Comparison of ENCODE assay signal across 9 mouse cellular contexts in genomic region chr5:106995886-106996538, GRCm38 (mm10). TPM values are rescaled to one million over a fixed set of nuclear protein-coding genes. Genes with fewer than 3 reads are reported as not detected.
DNase-seq lines count a peak whose midpoint lies in the region; ATAC-seq lines count a peak whose summit lies in the region.
"Had no signal": no experiment of that assay in that cellular context is flagged by ENCODE, and none has a peak within 500 bp of the region (broad histone marks: within the 10 kb centered on the region; RNA-seq: fewer than 3 reads in every experiment).

No protein-coding gene starts in this region.

- H3K9ac ChIP-seq in kidney, embryonic 14.5 days (ENCODE audit: low read depth, low read length), result no peak overlapping the region
- H3K9ac ChIP-seq in limb, embryonic 15.5 days, result no peak overlapping the region
- H3K9ac ChIP-seq in neural tube, embryonic 14.5 days (replicated peaks; ENCODE audit: low read depth, low read length), result no peak overlapping the region

- no peak overlapping the region for H3K4me2 ChIP-seq in kidney, embryonic 14.5 days (replicated peaks; ENCODE audit: low read depth, low read length)
- H3K4me2 ChIP-seq in limb, embryonic 15.5 days, result peak overlapping the region; percentile 15; the same call in 1 of the 2 replicates
- no peak overlapping the region for H3K4me2 ChIP-seq in neural tube, embryonic 14.5 days (ENCODE audit: low read depth, low read length)

- no peaks in the 10 kb centered on the region for H3K9me3 ChIP-seq in heart, embryonic 10.5 days
- no peaks in the 10 kb centered on the region for H3K9me3 ChIP-seq in kidney, embryonic 14.5 days (ENCODE audit: control insufficient read depth, low read length)
- no peaks in the 10 kb centered on the region for H3K9me3 ChIP-seq in limb, embryonic 15.5 days
- no peaks in the 10 kb centered on the region for H3K9me3 ChIP-seq in neural tube, embryonic 14.5 days (ENCODE audit: control insufficient read depth, low read length)
- H3K9me3 ChIP-seq: megakaryocyte, embryonic 14.5 days had no signal

- peaks cover 30% of the 10 kb centered on the region for H3K4me1 ChIP-seq in heart, embryonic 10.5 days
- 0 out of 2 replicates have a peak, but pooled peaks cover 12% of the 10 kb centered on the region for H3K4me1 ChIP-seq in kidney, embryonic 14.5 days (ENCODE audit: control insufficient read depth, insufficient read depth, low read length)
- peaks cover 21% of the 10 kb centered on the region for H3K4me1 ChIP-seq in limb, embryonic 15.5 days
- H3K4me1 ChIP-seq in neural tube, embryonic 14.5 days (ENCODE audit: control insufficient read depth, insufficient read depth, low read length), result no peaks in the 10 kb centered on the region

- H3K36me3 ChIP-seq in heart, embryonic 10.5 days, result no peaks in the 10 kb centered on the region
- no peaks in the 10 kb centered on the region for H3K36me3 ChIP-seq in kidney, embryonic 14.5 days (ENCODE audit: control insufficient read depth, insufficient read depth, low read length)
- no peaks in the 10 kb centered on the region for H3K36me3 ChIP-seq in limb, embryonic 15.5 days
- H3K36me3 ChIP-seq in neural tube, embryonic 14.5 days (ENCODE audit: control insufficient read depth, insufficient read depth, low read length), result no peaks in the 10 kb centered on the region

- no peak overlapping the region for H3K4me3 ChIP-seq in heart, embryonic 10.5 days
- H3K4me3 ChIP-seq in kidney, embryonic 14.5 days (ENCODE audit: low read length), result no peak overlapping the region
- no peak overlapping the region for H3K4me3 ChIP-seq in limb, embryonic 15.5 days
- H3K4me3 ChIP-seq in neural tube, embryonic 14.5 days (ENCODE audit: low read depth, low read length), result no peak overlapping the region
- H3K4me3 ChIP-seq: megakaryocyte, embryonic 14.5 days had no signal

- ATAC-seq in kidney, embryonic 14.5 days (ENCODE audit: low FRiP score, low TSS enrichment), result peak; percentile 74; the same call in 1 of the 2 replicates
- ATAC-seq in limb, embryonic 15.5 days (ENCODE audit: insufficient number of reproducible peaks, low FRiP score, low TSS enrichment, low read depth), result peak; percentile 72; the same call in 1 of the 2 replicates
- peak; percentile 68; the same call in 1 of the 2 replicates for ATAC-seq in neural tube, embryonic 14.5 days (ENCODE audit: low read depth)
- no peak for ATAC-seq in monocyte, adult 5-6 weeks (replicated peaks; ENCODE audit: insufficient number of reproducible peaks, low FRiP score, low TSS enrichment, poor library complexity, severe bottlenecking)

- peak overlapping the region; percentile 74 for H3K27ac ChIP-seq in heart, embryonic 10.5 days
- H3K27ac ChIP-seq in kidney, embryonic 14.5 days (ENCODE audit: low read depth, low read length), result peak overlapping the region; percentile 30; the same call in 1 of the 2 replicates
- peak overlapping the region; percentile 43; the same call in 1 of the 2 replicates for H3K27ac ChIP-seq in limb, embryonic 15.5 days
- no peak overlapping the region for H3K27ac ChIP-seq in neural tube, embryonic 14.5 days (ENCODE audit: low read depth, low read length)

- peak; percentile 40 for DNase-seq in urinary bladder, postnatal 25 days (ENCODE audit: low spot score)
- no peak for DNase-seq in urinary bladder, postnatal 10 days (ENCODE audit: low spot score)
- peak; percentile 81 for DNase-seq in embryo, embryonic 11 days
- no peak for DNase-seq in heart, embryonic 10.5 days (ENCODE audit: low spot score)

- no peaks in the 10 kb centered on the region for H3K27me3 ChIP-seq in heart, embryonic 10.5 days (ENCODE audit: insufficient read depth, poor library complexity, severe bottlenecking)
- no peaks in the 10 kb centered on the region for H3K27me3 ChIP-seq in kidney, embryonic 14.5 days (ENCODE audit: control insufficient read depth, insufficient read depth, low read length)
- no peaks in the 10 kb centered on the region for H3K27me3 ChIP-seq in limb, embryonic 15.5 days
- no peaks in the 10 kb centered on the region for H3K27me3 ChIP-seq in neural tube, embryonic 14.5 days (ENCODE audit: control insufficient read depth, insufficient read depth, low read length)

- WGBS in heart, embryonic 10.5 days, result 36% methylated on average over 5 of the region's 5 CpGs
- WGBS in kidney, embryonic 14.5 days, result 40% methylated on average over 5 of the region's 5 CpGs
- WGBS in limb, embryonic 15.5 days, result 29% methylated on average over 5 of the region's 5 CpGs
- 48% methylated on average over 5 of the region's 5 CpGs for WGBS in neural tube, embryonic 14.5 days

RNA-seq across cellular contexts. Expression of gene Cdc7, which starts 31.9 kb away (rescaled TPM):
- polyA plus RNA-seq in heart, embryonic 10.5 days (2016; fragmentation: Nextera tagmentation; extraction: Ambion mirVana), result 40.8 and 46.6 TPM in 2 replicates
- polyA plus RNA-seq in kidney, embryonic 14.5 days (2014; fragmentation: Nextera tagmentation; extraction: Ambion mirVana), result 30.2 and 48.6 TPM in 2 replicates
- 38.7 and 38.9 TPM in 2 replicates for polyA plus RNA-seq in limb, embryonic 15.5 days (2015; fragmentation: Nextera tagmentation; extraction: Ambion mirVana)
- polyA plus RNA-seq in neural tube, embryonic 14.5 days (2014; fragmentation: Nextera tagmentation; extraction: Ambion mirVana), result 50.6 and 51.8 TPM in 2 replicates
- total RNA-seq in monocyte, adult 5-6 weeks (2017), result 7.6 to 11.7 TPM (median 8.1 TPM) in 3 replicates

Comparison
In these comparisons a context has a peak if more than half of its experiments do, and no peak if none do; other contexts are left out.
1. DNase-seq: peak in urinary bladder, postnatal 25 days (single experiment) and embryo, embryonic 11 days (single experiment); none in urinary bladder, postnatal 10 days (single experiment) and heart, embryonic 10.5 days (single experiment).